Mouse (Mus musculus) CD8-positive naive resting alpha-beta T cell, adult 2 months (primary cell): ENCODE data around the gene Tmed9.
"Not testable (repeated sequence)": the region's sequence is repeated elsewhere in the genome, so short reads cannot be mapped to it uniquely, and the experiment has no call there.

Source experiments
- DNase-seq, 2 experiments: peaks; one replicate each; pipeline ENCODE4 v3.0.0; 2022; ENCODE audit warnings: low read depth in 2 of 2, low spot score in 2 of 2

The Tmed9 gene

GRCm38 (mm10) chr13:55606899-55607623, 33.5 kb downstream of the Tmed9 start:
- no peak for DNase-seq

DNA sequence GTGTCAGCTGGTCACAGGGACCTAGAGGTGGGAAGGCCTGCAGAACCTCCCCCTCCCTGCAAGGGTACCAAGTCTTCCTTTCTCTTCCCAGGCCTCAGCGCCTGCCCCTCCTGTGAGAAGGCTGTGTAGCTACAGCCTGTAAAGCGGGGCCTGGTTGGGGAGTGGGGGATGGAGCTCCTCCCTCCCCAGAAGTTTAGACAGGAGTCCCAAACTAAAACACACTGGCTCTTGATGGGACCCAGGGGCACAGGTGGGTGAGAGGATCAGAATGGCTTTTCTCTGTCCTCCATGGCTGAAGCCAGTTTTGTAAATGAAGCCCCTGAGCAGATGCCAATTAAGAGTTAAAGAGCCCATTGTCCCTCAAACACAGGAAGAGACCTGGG, 34.1 kb downstream of the Tmed9 start:
- DNase-seq = no peak

DNA sequence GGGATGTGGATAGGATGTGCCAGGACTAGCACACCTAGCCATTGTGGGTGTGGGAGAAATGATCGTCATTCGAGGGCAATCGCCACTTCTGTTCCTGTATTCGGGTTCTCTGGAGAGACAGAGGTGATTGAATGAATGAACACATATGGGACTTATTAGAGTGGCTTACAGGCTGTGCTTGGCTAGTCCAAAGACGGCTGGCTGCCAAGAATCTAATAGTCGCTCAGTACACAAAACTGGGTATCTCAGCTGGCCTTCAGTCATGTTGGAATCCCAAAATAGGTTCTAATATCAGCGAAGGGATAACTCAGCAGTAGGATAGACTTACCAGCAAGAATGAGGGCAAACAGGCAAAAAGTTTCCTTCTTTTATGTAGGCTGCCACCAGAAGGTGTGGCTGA, 38.5 kb downstream of the Tmed9 start:
- no peak for DNase-seq

GRCm38 (mm10) chr13:55613471-55613870, 39.9 kb downstream of the Tmed9 start:
- no peak for DNase-seq

- no peak for DNase-seq
These were observed 45.8 kb downstream of the Tmed9 start for GRCm38 (mm10) chr13:55619328-55619727.

DNA sequence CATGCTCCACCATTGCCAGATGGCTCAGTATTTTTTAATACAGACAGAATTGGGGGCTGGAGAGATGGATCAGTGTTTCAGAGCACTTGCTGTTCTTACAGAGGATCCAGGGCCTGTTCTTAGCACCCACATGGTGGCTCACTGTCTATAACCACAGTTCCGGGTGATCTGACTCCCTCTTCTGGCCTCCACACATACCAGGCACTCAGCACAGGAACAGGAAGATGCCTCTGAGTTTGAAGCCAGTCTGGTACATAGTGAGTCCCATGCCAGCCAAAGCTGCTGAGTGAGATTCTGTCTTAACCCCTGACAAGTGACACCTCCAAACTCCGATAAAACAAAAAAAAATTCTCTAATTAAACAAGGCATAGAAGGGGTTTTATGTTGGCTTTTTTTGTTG, 46.7 kb downstream of the Tmed9 start:
- no peak for DNase-seq

DNA sequence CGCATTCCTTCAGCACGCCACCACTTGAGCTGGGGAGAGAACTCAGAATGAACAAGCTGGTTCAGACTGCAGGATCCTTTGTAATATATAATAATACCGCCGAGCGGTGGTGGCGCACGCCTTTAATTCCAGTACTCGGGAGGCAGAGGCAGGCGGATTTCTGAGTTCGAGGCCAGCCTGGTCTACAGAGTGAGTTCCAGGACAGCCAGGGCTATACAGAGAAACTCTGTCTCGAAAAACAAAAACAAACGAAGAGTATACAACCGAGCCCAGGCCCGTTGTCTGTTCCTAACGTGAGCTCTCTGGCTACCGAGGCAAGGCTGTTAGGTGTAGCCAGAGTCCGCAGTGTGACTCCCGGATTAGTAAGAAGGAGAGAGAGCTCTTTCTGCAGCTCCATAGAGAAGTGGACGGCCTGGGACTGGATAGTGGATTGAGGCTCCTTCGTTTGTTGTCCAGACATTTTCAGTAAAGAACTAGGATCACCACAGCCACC, 48.7 kb downstream of the Tmed9 start:
- DNase-seq = not testable (repeated sequence)

GRCm38 (mm10) chr13:55622649-55623541, 49.4 kb downstream of the Tmed9 start, which contains the start of gene Caml:
Gene Caml (plus strand): TSS chr13:55623005.
- DNase-seq = peak; percentile 76 to 85

- DNase-seq = peak; percentile 86
These were observed 61.2 kb downstream of the Tmed9 start, which contains the start of gene Ddx46 for GRCm38 (mm10) chr13:55634639-55635127. Gene Ddx46 (plus strand): TSS chr13:55635027.

DNA sequence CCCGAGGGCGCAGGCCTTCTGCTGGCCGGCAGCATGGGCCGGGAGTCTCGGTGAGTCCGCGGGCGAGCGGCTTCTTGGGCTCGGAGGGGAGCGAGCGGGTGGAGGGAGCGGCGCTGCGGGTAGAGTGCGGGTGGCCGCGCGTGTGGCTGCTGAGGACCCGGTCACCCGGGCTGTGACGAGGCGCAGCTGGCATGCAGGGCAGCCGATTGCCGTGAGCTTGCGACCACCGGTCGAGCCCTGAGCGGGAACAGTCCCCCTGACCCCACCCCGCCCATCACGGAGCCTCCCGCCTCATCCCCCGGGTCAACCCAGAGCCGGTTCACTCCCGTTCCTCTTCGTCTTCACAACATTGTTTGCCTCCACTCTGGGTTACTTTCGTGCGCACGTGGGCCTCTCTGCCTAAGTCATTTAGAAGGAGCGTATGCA, 61.6 kb downstream of the Tmed9 start:
- DNase-seq = no peak

DNA sequence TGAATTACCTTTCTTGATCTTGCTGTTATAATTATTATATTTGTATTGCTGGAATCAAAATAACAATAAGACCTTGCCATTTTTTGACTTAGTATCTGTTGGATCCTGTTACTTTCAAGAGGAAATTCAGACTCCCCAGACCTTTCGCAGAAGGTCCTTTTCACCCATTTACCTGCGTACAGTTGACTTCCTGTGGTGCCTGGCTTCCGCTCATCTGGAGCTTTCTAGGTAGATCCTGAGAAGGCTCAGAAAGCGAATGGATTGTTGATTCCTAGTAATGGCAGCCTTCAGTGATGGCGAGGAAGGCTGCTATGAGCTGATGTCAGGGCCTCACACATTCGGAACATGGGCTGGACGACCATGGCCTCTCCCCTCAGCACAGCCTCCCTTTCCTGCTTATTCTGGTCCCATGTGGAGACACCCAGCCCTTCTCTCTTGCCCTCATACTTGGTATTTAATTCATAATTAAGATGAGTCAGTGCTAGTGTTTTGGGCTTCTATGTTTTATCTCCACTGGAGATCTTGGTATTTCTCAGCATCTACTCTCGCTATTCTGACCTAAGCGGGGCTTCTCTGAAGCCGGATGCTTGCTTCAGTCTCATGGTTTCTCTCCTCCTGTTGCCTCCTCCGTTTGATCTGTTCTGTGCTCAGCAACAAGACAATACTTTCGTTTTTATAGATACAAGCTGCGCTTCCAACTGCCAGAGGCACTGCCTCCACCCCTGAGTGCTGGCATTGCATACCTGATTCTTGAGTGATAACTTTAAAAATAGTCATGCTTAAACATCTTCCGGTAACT, 62.9 kb downstream of the Tmed9 start:
- DNase-seq = peak in 1 of 2 experiments; percentile 8

- DNase-seq = peak; percentile 76 to 80
These were observed 66.9 kb downstream of the Tmed9 start for GRCm38 (mm10) chr13:55640480-55640879.

DNA sequence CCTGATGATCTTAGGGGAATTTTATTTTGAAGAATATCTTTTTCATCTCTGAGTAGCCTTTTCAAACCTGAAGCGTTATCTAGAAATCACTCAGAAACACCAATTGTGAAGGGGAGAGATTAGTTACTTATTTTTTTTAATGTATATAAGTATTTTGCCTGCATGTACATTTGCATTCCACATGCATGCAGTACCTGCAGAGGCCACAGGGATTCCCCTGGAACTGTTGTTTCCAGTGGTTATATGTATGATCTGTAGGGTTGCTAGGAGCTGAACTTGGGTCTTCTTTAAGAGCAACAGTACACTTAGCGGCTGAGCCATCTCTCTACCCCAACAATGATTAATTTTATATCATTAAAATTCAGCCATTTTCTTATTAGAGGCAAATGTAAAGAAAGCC, 71.0 kb downstream of the Tmed9 start:
- peak; percentile 9 to 38 for DNase-seq
